Mouse (Mus musculus) hindbrain, embryonic 14.5 days (tissue): ENCODE data around the gene Gng12. TPM values are rescaled to one million over a fixed set of nuclear protein-coding genes. Genes with fewer than 3 reads are reported as not detected.
A peak's percentile ranks its signal among the peaks of the same experiment; 100 is the strongest.

Experiments used
- ATAC-seq: fragments of 200-750 bp; cut with Nextera tagmentation; 2 replicates; pipeline ENCODE4 v1.8.0; 2017; ENCODE audit warnings: moderate number of reproducible peaks, mild to moderate bottlenecking, moderate TSS enrichment, moderate library complexity; ENCODE audit not compliant: low FRiP score
- DNase-seq: peaks from one replicate; pipeline ENCODE4 v3.0.0-alpha.2; 2015; ENCODE audit warnings: low spot score
- H3K27ac ChIP-seq: fragments of 300-500 bp; sonication (generic); 2 replicates; pipeline ENCODE4 v1.5.1; 2014; ENCODE audit warnings: mild to moderate bottlenecking, moderate library complexity
- H3K27me3 ChIP-seq: fragments of 300-500 bp; sonication (generic); 2 replicates; pipeline ENCODE4 v1.6.1; 2014; ENCODE audit warnings: mild to moderate bottlenecking, low read length, mixed read lengths; ENCODE audit not compliant: control insufficient read depth, insufficient read depth
- H3K36me3 ChIP-seq: fragments of 300-500 bp; sonication (generic); replicated peaks from 2 replicates; pipeline ENCODE4 v1.6.1; 2014; ENCODE audit not compliant: control insufficient read depth, insufficient read depth
- H3K4me1 ChIP-seq: fragments of 300-500 bp; sonication (generic); replicated peaks from 2 replicates; pipeline ENCODE4 v1.6.1; 2014; ENCODE audit warnings: antibody characterized with exemption, low read length, mixed read lengths; ENCODE audit not compliant: control insufficient read depth, insufficient read depth
- H3K4me2 ChIP-seq: fragments of 300-500 bp; sonication (generic); replicated peaks from 2 replicates; pipeline ENCODE4 v1.6.1; 2014; ENCODE audit warnings: mild to moderate bottlenecking, moderate library complexity
- H3K4me3 ChIP-seq: fragments of 300-500 bp; sonication (generic); replicated peaks from 2 replicates; pipeline ENCODE4 v1.5.1; 2014; ENCODE audit warnings: mild to moderate bottlenecking, low read length
- H3K9ac ChIP-seq: fragments of 300-500 bp; sonication (generic); 2 replicates; pipeline ENCODE4 v1.6.1; 2014
- H3K9me3 ChIP-seq: fragments of 300-500 bp; sonication (generic); 2 replicates; pipeline ENCODE4 v1.6.1; 2016; ENCODE audit warnings: low read length; ENCODE audit not compliant: control insufficient read depth
- WGBS: fragments of 180-500 bp; shearing (Covaris S2); extraction: QIAGEN DNeasy Blood & Tissue Kit; methylation state at CpG from one replicate; pipeline ENCODE4 v1.1.7; 2014; 5-methylcytosine and 5-hydroxymethylcytosine counted together
- polyA plus RNA-seq: library from polyadenylated mRNA; unstranded; fragments of >200 nt; fragmentation: Nextera tagmentation; extraction: Ambion mirVana; gene quantifications from 2 replicates; pipeline ENCODE4 v1.2.1, GENCODE M21; 2014

Gng12 gene
- polyA plus RNA-seq, 1 experiment from 2014 or later = 71.2 TPM

DNA sequence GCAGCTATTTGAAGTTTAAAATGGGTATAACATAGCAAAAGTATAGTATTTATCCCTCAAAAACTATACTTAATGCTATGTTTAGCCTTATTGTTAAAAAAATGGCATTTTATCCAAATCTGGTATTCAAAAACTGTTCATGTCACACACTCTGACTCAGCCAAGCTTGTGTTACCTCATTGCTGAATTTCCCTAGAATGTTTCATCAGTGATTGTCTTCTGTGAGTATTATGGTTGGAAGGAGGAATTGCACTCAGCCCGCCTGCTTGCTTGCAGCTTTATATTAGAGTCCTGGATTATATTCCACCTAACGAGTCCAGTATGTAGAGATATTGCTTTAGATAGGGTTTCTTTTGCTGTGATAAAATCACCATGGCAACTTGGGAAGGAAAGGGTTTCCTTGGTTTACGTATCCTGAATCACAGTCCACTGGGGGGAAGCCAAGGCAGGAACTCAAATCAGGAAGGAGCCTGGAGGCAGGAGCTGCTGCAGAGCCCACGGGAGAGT lies 144.8 kb downstream of the Gng12 start:
- no peak overlapping the region for H3K4me3 ChIP-seq
- H3K9ac ChIP-seq = no peak overlapping the region
- no peak overlapping the region for H3K27ac ChIP-seq
- H3K27me3 ChIP-seq = no peaks in the 10 kb centered on the region
- no peaks in the 10 kb centered on the region for H3K9me3 ChIP-seq
- H3K4me2 ChIP-seq = no peak overlapping the region
- H3K36me3 ChIP-seq = no peaks in the 10 kb centered on the region
- 58% methylated on average over 4 of the region's 4 CpGs for WGBS
- no peak for DNase-seq
- H3K4me1 ChIP-seq = peaks cover under 1% of the 10 kb centered on the region
- no peak for ATAC-seq

GRCm38 (mm10) chr6:67045424-67045823 lies 149.2 kb downstream of the Gng12 start:
- Histone ChIP-seq H3K36me3 (no peaks in the 10 kb centered on the region), H3K4me2 (no peak overlapping the region), H3K27me3 (no peaks in the 10 kb centered on the region), H3K4me3 (no peak overlapping the region), H3K9me3 (no peaks in the 10 kb centered on the region), H3K27ac (no peak overlapping the region), H3K9ac (no peak overlapping the region), H3K4me1 (peaks cover 7% of the 10 kb centered on the region; the same call in 1 of the 2 replicates)
- DNase-seq (no peak), ATAC-seq (no peak)
- WGBS = 93% methylated on average over 3 of the region's 3 CpGs

GRCm38 (mm10) chr6:67046937-67047336 lies 150.7 kb downstream of the Gng12 start:
- WGBS = 85% methylated on average over 3 of the region's 3 CpGs
- DNase-seq (no peak), ATAC-seq (no peak)
- Histone ChIP-seq H3K27ac (no peak overlapping the region), H3K9me3 (no peaks in the 10 kb centered on the region), H3K4me2 (no peak overlapping the region), H3K9ac (no peak overlapping the region), H3K27me3 (no peaks in the 10 kb centered on the region), H3K4me3 (no peak overlapping the region), H3K36me3 (no peaks in the 10 kb centered on the region), H3K4me1 (peaks cover 7% of the 10 kb centered on the region; the same call in 1 of the 2 replicates)

DNA sequence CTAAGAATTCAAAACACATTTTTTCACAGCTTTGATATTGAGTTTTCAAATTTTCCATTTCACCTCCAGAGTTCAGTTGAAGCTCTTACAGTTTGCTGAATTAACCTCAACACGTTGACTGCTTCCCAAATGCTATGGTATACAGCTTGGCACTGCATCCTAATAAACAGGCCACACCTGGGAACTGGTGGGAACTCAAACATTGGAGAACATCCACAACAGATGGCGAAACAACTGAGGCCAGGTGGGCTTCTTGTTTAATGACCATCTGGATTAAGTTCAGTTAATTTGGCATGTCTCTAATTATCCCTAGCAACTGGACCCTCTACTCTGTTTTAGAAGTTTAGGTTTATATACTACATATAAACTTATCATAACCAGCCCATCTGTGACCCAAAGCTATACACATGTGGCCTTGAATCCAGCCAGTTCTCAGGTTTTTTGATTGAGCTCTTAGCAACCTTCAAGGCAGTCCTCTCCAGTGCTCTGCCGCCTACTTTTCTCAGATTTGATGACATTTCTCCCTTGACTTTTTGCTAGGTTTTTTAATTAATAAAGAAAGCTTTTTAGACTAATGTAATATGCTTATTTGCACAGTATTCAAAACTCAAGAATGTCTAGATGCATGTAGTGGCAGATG lies 152.0 kb downstream of the Gng12 start:
- WGBS = 71% methylated on average over 3 of the region's 3 CpGs
- H3K9me3 ChIP-seq = no peaks in the 10 kb centered on the region
- H3K27me3 ChIP-seq = no peaks in the 10 kb centered on the region
- no peak overlapping the region for H3K9ac ChIP-seq
- H3K4me2 ChIP-seq = no peak overlapping the region
- DNase-seq = peak; percentile 32
- no peak overlapping the region for H3K27ac ChIP-seq
- no peaks in the 10 kb centered on the region for H3K36me3 ChIP-seq
- peaks cover 7% of the 10 kb centered on the region; the same call in 1 of the 2 replicates for H3K4me1 ChIP-seq
- H3K4me3 ChIP-seq = no peak overlapping the region
- 0 out of 2 replicates have a peak, but pooled peaks have one; percentile 37 for ATAC-seq

DNA sequence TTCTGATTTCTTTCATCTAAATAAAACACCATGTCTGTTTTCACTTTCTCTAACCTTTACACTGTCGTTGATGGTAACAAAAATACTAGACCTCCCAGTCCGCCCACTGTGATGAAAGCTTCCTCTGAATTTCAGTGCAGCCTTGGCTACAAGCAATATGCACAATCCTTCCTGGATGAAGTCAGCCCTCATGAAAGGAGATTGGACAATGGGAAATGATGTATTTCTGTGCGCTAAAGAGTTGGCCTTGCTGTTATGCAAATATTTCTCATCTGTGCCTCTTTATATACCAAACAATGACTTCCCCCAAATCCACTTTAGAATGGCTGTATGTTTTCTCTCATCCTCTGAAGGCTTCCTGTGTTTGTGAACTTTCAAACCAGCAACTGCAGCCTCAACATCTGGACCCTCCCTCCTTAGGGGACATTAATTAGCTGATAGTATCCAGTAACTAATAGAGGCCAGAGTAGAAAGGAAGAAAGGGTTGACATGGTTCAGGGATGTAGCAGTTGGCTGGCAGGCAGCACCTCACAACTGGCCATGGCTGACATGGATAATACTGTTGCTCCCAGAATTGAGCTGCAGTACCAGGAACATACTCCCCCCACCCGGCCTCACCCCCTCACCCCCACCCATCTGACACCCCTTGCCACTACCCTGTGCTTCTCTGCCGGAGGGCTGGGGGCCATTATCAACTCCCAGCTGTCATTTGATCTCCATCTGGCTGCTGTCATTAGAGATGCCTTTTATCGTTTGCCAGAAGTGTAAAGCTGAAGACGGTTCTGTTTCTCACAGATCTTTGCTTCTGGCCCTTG lies 152.9 kb downstream of the Gng12 start:
- ATAC-seq = peak; percentile 73; the same call in 1 of the 2 replicates
- Histone ChIP-seq H3K9ac (no peak overlapping the region), H3K4me2 (no peak overlapping the region), H3K9me3 (no peaks in the 10 kb centered on the region), H3K36me3 (no peaks in the 10 kb centered on the region), H3K27me3 (no peaks in the 10 kb centered on the region), H3K27ac (peak overlapping the region; percentile 54), H3K4me1 (peaks cover 7% of the 10 kb centered on the region; the same call in 1 of the 2 replicates), H3K4me3 (no peak overlapping the region)
- WGBS = 33% methylated on average over 7 of the region's 7 CpGs
- no peak for DNase-seq

- peaks cover 7% of the 10 kb centered on the region; the same call in 1 of the 2 replicates for H3K4me1 ChIP-seq
- no peaks in the 10 kb centered on the region for H3K36me3 ChIP-seq
- no peaks in the 10 kb centered on the region for H3K27me3 ChIP-seq
- no peak overlapping the region for H3K4me2 ChIP-seq
- DNase-seq (no peak), ATAC-seq (no peak)
- H3K9me3 ChIP-seq = no peaks in the 10 kb centered on the region
- WGBS = 45% methylated on average over 2 of the region's 2 CpGs
- no peak overlapping the region for H3K9ac ChIP-seq
- H3K27ac ChIP-seq = peak overlapping the region; percentile 54; the same call in 1 of the 2 replicates
- H3K4me3 ChIP-seq = no peak overlapping the region
Measured at GRCm38 (mm10) chr6:67049695-67050038, 153.5 kb downstream of the Gng12 start.

DNA sequence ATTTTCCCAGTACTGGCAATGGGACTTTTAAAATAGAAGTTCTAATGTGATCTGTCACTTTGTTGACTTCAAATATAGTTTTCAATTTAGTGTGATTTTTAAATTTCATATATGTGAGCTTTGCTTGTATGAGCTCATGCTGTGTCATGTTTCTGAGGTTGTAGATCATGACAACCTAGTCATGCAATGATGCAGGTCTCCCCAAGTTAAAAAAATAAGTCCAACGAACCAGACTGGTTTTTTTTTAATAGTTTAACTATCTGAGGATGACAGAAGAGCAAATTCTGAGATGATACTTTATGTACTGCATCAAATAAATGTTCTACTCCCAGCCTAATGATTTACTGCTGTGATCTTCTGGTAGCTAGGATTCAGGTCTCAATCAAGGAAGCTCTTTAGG lies 153.9 kb downstream of the Gng12 start:
- DNase-seq (no peak), ATAC-seq (no peak)
- H3K27me3 ChIP-seq = no peaks in the 10 kb centered on the region
- no peaks in the 10 kb centered on the region for H3K36me3 ChIP-seq
- H3K9ac ChIP-seq = no peak overlapping the region
- H3K27ac ChIP-seq = peak overlapping the region; percentile 54; the same call in 1 of the 2 replicates
- no peak overlapping the region for H3K4me3 ChIP-seq
- no peak overlapping the region for H3K4me2 ChIP-seq
- peaks cover 7% of the 10 kb centered on the region; the same call in 1 of the 2 replicates for H3K4me1 ChIP-seq
- 87% methylated on average over 1 of the region's 1 CpGs for WGBS
- H3K9me3 ChIP-seq = no peaks in the 10 kb centered on the region

GRCm38 (mm10) chr6:67056108-67056888 lies 160.1 kb downstream of the Gng12 start:
- Histone ChIP-seq H3K9ac (no peak overlapping the region), H3K27me3 (no peaks in the 10 kb centered on the region), H3K36me3 (no peaks in the 10 kb centered on the region), H3K4me3 (no peak overlapping the region), H3K27ac (no peak overlapping the region), H3K4me2 (no peak overlapping the region), H3K4me1 (no peaks in the 10 kb centered on the region), H3K9me3 (no peaks in the 10 kb centered on the region)
- WGBS = 82% methylated on average over 15 of the region's 15 CpGs
- ATAC-seq = no peak
- no peak for DNase-seq
